Mouse (Mus musculus): Measurements from ENCODE around the gene Zfp108. TPM values are rescaled to one million over a fixed set of nuclear protein-coding genes. Genes with fewer than 3 reads are reported as not detected.
A peak's percentile ranks its signal among the peaks of the same experiment; 100 is the strongest.

Zfp108 gene
- polyA plus RNA-seq (2014; fragmentation: Nextera tagmentation; extraction: Ambion mirVana), result 6.2 and 6.6 TPM in 2 replicates

DNA sequence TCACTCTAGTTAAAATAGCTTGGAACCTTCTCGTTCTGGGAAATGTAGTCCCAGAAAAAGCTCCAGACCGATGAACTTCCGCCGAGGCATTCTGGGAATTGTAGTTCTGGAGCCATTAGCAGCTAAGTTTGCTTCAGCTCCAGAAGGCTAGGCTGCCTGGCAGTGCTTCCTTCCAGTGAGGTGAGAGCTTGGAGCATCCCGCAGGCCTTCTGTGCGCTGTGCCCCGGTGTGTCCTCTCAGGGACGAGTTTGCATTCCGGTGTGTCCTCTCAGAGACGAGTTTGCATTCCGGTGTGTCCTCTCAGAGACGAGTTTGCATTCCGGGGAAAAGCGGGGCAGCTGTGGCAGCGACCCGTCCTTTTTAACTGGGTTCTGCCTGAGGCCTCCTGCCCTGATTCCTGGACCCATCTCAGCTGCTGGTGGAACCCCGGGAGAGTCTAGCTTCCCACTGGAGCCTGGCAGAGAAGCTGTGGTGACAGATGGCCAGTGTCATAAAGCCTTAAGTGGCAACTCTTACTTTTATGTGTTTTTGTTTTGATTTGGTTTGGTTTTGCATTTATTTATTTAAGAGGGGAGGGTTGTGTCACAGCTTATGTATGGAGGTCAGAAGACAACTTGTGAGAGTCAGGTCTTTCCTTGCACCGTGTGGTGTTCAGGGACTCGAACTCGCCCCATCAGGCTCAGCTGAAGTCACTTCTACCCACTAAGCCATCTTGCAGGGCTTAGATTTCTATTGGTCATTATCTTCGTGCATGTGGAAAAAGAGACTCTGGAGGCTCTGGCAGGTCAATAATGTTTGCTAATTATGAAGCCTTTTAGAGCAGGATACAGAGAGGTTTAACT, at the start of gene Zfp108:
TSS of gene Zfp108 (plus strand) at position 162 of the 842 bp plus-strand sequence.
- peak; percentile 91 for ATAC-seq (ENCODE audit: low FRiP score, low TSS enrichment)
- peak within 1 kb of the TSS; percentile 57 for H3K9ac ChIP-seq (replicated peaks; ENCODE audit: low read length)
- H3K4me2 ChIP-seq (ENCODE audit: low read length), result peak within 1 kb of the TSS; percentile 71
- DNase-seq, result peak; percentile 95
- peaks cover under 1% of the 10 kb centered on the region; the same call in 1 of the 2 replicates for H3K36me3 ChIP-seq (ENCODE audit: control insufficient read depth, insufficient read depth, low read length)
- H3K4me1 ChIP-seq (ENCODE audit: control insufficient read depth, insufficient read depth, low read length), result peaks cover 8% of the 10 kb centered on the region
- H3K9me3 ChIP-seq (ENCODE audit: control insufficient read depth, low read length), result no peaks in the 10 kb centered on the region
- H3K4me3 ChIP-seq (replicated peaks; ENCODE audit: low read depth, low read length), result peak within 1 kb of the TSS; percentile 46
- 17% methylated on average over 21 of the region's 21 CpGs for WGBS
- no peaks in the 10 kb centered on the region for H3K27me3 ChIP-seq (ENCODE audit: control insufficient read depth, insufficient read depth, low read length)
- H3K27ac ChIP-seq (replicated peaks; ENCODE audit: low read depth, low read length), result no peak within 1 kb of the TSS; the same call in 1 of the 2 replicates

DNA sequence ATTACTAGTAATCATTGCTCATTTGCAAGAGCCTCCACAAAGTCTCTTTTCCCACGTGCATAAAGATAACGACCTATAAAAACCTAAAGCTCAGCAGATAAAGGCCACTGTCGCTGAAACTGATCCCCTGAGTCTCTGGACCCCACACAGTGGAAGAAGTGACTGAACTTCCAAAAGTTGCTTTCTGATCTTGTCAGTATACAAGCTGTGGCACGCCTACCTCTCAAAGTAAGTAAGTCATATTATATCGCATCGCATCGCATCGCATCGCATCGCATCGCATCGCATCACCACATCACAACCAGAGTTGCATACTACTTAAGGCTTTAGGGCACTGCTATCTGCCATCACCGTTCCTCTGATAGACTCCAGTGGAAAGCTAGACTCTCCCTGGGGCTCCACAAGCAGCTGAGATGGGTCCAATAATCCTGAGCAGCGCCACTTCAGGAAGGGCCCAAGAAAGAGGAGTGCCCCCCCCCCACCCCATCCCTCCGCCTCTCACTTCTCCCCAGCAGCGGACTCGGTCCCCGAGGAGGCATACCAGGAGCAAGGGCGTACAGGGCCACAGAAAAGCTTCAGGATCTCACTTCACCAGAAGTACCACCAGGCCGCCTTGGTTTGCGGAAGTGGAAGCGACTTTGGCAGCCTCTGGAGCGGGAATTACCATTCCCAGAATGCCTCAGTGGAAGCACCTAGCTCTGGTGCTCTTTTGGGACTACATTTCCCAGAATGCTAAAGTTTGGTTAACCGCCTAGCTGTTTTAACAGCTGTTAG, 46.9 kb upstream of the Zfp108 start:
- DNase-seq (peak; percentile 92), ATAC-seq (ENCODE audit: low FRiP score, low TSS enrichment) (peak; percentile 88)
- no peaks in the 10 kb centered on the region for H3K27me3 ChIP-seq (ENCODE audit: control insufficient read depth, insufficient read depth, low read length)
- peak overlapping the region; percentile 70 for H3K9ac ChIP-seq (replicated peaks; ENCODE audit: low read length)
- peak overlapping the region; percentile 53 for H3K4me3 ChIP-seq (replicated peaks; ENCODE audit: low read depth, low read length)
- no peaks in the 10 kb centered on the region for H3K9me3 ChIP-seq (ENCODE audit: control insufficient read depth, low read length)
- 15% methylated on average over 24 of the region's 24 CpGs for WGBS
- H3K4me2 ChIP-seq (ENCODE audit: low read length), result peak overlapping the region; percentile 71
- peak overlapping the region; percentile 58; the same call in 1 of the 2 replicates for H3K27ac ChIP-seq (replicated peaks; ENCODE audit: low read depth, low read length)
- peaks cover 5% of the 10 kb centered on the region; the same call in 1 of the 2 replicates for H3K4me1 ChIP-seq (ENCODE audit: control insufficient read depth, insufficient read depth, low read length)
- peaks cover 17% of the 10 kb centered on the region for H3K36me3 ChIP-seq (ENCODE audit: control insufficient read depth, insufficient read depth, low read length)

DNA sequence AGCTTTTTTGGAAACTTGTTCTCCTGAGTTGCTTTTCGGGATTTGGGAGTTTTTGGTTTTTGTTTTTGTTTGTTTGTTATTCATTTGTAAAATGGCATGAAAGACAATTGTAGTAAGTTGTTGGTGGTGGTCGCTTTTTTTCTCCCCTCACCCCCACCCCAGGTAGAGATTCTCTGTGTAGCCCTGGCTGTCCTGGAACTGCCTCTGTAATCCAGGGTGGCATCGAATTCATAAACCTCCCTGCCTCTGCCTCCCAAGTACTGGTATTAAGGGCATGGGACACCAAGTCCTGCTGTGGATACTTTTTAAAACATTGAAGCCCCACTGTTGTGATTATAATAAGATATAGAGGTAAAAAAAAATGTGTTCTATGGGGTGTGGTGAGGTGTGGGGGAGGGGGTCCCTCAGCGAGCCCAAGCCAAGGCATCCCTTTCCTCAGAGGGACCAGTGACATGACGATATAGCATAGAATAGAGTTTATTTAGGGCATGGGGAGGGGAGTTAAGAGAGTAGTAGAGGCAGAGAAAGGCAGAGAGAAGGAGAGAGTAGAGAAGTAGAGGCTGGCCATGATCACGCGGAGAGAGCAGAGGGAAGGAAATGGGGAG, 46.2 kb upstream of the Zfp108 start:
- Histone ChIP-seq H3K9ac (replicated peaks; ENCODE audit: low read length) (no peak overlapping the region), H3K4me2 (ENCODE audit: low read length) (peak overlapping the region; percentile 71), H3K4me1 (ENCODE audit: control insufficient read depth, insufficient read depth, low read length) (peaks cover 5% of the 10 kb centered on the region; the same call in 1 of the 2 replicates), H3K9me3 (ENCODE audit: control insufficient read depth, low read length) (no peaks in the 10 kb centered on the region), H3K27ac (replicated peaks; ENCODE audit: low read depth, low read length) (no peak overlapping the region), H3K27me3 (ENCODE audit: control insufficient read depth, insufficient read depth, low read length) (no peaks in the 10 kb centered on the region), H3K4me3 (replicated peaks; ENCODE audit: low read depth, low read length) (peak overlapping the region; percentile 53), H3K36me3 (ENCODE audit: control insufficient read depth, insufficient read depth, low read length) (peaks cover 13% of the 10 kb centered on the region; the same call in 1 of the 2 replicates)
- no peak for DNase-seq
- ATAC-seq (ENCODE audit: low FRiP score, low TSS enrichment), result peak; percentile 62; the same call in 1 of the 2 replicates
- WGBS, result 60% methylated on average over 7 of the region's 7 CpGs

DNA sequence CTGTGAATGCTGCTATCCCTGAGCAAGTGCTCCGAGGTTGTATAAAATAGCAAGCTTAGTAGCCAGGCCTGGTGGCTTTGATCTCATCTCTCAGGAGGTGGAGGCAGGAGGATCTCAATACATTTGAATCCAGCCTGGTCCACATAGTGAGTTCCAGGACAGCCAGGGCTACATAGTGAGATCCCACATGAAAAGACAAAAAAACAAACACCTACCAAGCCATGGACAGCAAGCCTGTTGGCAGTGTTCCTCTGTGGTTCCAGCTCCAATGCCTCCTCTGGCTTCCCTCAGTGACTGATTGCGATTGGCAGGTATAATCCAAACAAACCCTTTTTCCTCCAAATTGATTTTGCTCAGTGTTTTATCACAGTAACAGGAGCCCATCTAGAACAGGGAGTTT, 44.3 kb upstream of the Zfp108 start:
- Histone ChIP-seq H3K4me2 (ENCODE audit: low read length) (no peak overlapping the region), H3K9me3 (ENCODE audit: control insufficient read depth, low read length) (no peaks in the 10 kb centered on the region), H3K4me3 (replicated peaks; ENCODE audit: low read depth, low read length) (no peak overlapping the region), H3K9ac (replicated peaks; ENCODE audit: low read length) (no peak overlapping the region), H3K27ac (replicated peaks; ENCODE audit: low read depth, low read length) (no peak overlapping the region), H3K27me3 (ENCODE audit: control insufficient read depth, insufficient read depth, low read length) (no peaks in the 10 kb centered on the region), H3K4me1 (ENCODE audit: control insufficient read depth, insufficient read depth, low read length) (peaks cover 5% of the 10 kb centered on the region; the same call in 1 of the 2 replicates), H3K36me3 (ENCODE audit: control insufficient read depth, insufficient read depth, low read length) (0 out of 2 replicates have a peak, but pooled peaks cover 7% of the 10 kb centered on the region)
- 78% methylated on average over 2 of the region's 2 CpGs for WGBS
- ATAC-seq (ENCODE audit: low FRiP score, low TSS enrichment) (no peak), DNase-seq (no peak)

DNA sequence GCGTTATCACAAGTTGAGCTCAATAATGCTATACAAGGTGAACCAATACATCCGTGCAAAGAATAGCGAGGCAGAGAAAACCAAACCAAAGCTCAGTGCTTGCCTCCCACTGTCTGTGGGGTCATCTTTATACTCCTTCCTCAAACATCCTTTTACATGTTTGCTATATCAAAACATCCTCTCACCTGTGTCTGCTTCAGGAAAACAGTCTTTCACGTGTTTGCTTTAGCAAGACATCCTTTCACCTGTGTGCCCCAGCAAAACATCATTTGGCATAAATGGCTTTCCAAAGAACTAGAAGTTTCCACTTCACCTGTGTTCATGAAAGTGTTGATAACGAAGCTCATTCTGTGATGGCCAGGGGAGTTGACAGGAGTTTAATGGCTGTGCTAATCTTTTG, 43.3 kb upstream of the Zfp108 start, which contains the start of gene Zfp111:
TSS of gene Zfp111 (minus strand) at position 101 of the 400 bp plus-strand sequence.
- H3K4me3 ChIP-seq (replicated peaks; ENCODE audit: low read depth, low read length), result no peak within 1 kb of the TSS
- no peak for DNase-seq
- ATAC-seq (ENCODE audit: low FRiP score, low TSS enrichment), result no peak
- H3K4me2 ChIP-seq (ENCODE audit: low read length), result no peak within 1 kb of the TSS
- WGBS, result 81% methylated on average over 5 of the region's 5 CpGs
- no peaks in the 10 kb centered on the region for H3K27me3 ChIP-seq (ENCODE audit: control insufficient read depth, insufficient read depth, low read length)
- no peak within 1 kb of the TSS for H3K27ac ChIP-seq (replicated peaks; ENCODE audit: low read depth, low read length)
- no peaks in the 10 kb centered on the region for H3K9me3 ChIP-seq (ENCODE audit: control insufficient read depth, low read length)
- H3K36me3 ChIP-seq (ENCODE audit: control insufficient read depth, insufficient read depth, low read length), result no peaks in the 10 kb centered on the region
- H3K4me1 ChIP-seq (ENCODE audit: control insufficient read depth, insufficient read depth, low read length), result peaks cover 5% of the 10 kb centered on the region; the same call in 1 of the 2 replicates
- H3K9ac ChIP-seq (replicated peaks; ENCODE audit: low read length), result no peak within 1 kb of the TSS

DNA sequence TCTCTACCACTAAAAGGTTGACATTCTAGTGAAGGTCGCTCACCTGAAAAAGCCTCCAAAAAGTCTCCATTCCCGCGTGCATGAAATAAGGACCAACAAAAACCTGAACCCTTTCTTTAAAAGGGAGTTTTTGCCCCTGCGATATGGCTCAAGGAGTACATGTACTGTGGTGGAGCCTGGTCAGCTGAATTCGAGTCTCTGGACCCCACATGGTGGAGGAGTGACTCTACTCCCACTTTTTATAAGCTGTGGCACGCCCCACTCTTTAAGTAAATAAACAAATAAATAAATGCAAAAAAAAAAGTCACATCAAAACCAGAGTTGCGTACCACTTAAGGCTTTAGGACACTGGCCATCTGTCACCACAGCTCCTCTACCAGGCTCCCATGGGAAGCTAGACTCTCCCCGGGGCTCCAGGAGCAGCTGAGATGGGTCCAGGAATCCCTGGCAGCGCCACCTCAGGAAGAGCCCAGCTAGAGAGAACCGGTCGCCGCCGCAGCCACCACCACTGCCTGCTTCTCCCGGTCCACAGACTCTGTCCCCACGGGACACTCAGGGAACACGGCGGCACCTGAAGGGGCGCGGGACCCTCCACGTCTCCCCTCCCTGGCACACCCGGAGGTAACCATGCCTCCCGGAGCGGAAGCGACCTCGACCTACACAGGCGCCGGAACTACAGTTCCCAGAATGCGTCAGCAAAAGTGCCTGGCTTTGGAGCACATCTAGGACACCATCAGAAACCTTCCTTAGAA, 17.4 kb upstream of the Zfp108 start, which contains the start of gene Zfp109:
TSS of gene Zfp109 (minus strand) at position 521 of the 752 bp plus-strand sequence.
- no peaks in the 10 kb centered on the region for H3K27me3 ChIP-seq (ENCODE audit: control insufficient read depth, insufficient read depth, low read length)
- 0 out of 2 replicates have a peak, but pooled peaks cover 3% of the 10 kb centered on the region for H3K4me1 ChIP-seq (ENCODE audit: control insufficient read depth, insufficient read depth, low read length)
- ATAC-seq (ENCODE audit: low FRiP score, low TSS enrichment) (peak; percentile 87), DNase-seq (peak; percentile 89)
- H3K27ac ChIP-seq (replicated peaks; ENCODE audit: low read depth, low read length), result no peak within 1 kb of the TSS
- peaks cover 7% of the 10 kb centered on the region; the same call in 1 of the 2 replicates for H3K36me3 ChIP-seq (ENCODE audit: control insufficient read depth, insufficient read depth, low read length)
- peak within 1 kb of the TSS; percentile 60 for H3K9ac ChIP-seq (replicated peaks; ENCODE audit: low read length)
- 7% methylated on average over 28 of the region's 28 CpGs for WGBS
- no peaks in the 10 kb centered on the region for H3K9me3 ChIP-seq (ENCODE audit: control insufficient read depth, low read length)
- peak within 1 kb of the TSS; percentile 56 for H3K4me2 ChIP-seq (ENCODE audit: low read length)
- H3K4me3 ChIP-seq (replicated peaks; ENCODE audit: low read depth, low read length), result peak within 1 kb of the TSS; percentile 58

DNA sequence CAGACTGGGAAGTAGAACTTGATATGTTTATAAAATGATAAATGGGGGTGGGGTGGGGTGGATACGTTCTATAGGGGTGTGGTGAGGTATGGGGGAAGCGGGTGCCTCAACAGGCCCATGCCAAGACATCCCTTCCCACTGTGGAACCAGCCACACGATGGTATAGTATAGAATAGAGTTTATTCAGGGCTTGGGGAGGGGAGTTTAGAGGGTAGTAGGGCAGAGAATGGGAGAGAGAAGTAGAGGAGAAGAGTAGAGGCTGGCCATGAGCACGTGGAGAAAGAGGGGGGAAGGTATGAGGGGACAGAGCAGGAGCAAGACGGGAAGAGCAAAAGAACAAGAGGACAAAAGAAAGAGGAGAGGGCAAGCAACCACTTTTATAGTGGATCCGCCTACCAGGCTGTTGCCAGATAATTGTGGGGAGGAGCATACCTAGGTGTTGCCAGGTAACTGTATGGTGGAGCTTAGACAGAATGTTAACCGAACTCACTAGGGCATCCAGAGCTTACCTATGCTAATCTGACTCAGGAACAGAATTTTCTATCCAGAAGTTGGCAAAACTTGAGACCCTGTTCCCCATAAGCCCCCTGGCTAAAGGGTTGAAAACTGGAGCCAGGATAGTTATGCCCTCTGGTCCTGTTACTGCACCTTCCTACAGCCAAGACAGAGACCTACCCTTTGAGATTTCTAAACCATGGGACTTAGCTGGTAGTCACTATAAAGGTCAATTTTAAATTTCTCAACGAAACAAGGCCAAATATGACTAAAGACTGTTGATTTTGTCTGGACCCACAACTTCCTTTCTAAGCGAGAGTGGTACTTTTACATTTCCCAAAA, 597 bp upstream of the Zfp108 start:
- WGBS, result 61% methylated on average over 9 of the region's 9 CpGs
- Histone ChIP-seq H3K9ac (replicated peaks; ENCODE audit: low read length) (no peak overlapping the region; the same call in 1 of the 2 replicates), H3K27ac (replicated peaks; ENCODE audit: low read depth, low read length) (no peak overlapping the region), H3K4me1 (ENCODE audit: control insufficient read depth, insufficient read depth, low read length) (peaks cover 8% of the 10 kb centered on the region), H3K27me3 (ENCODE audit: control insufficient read depth, insufficient read depth, low read length) (no peaks in the 10 kb centered on the region), H3K9me3 (ENCODE audit: control insufficient read depth, low read length) (no peaks in the 10 kb centered on the region), H3K4me3 (replicated peaks; ENCODE audit: low read depth, low read length) (peak overlapping the region; percentile 46), H3K4me2 (ENCODE audit: low read length) (peak overlapping the region; percentile 71), H3K36me3 (ENCODE audit: control insufficient read depth, insufficient read depth, low read length) (no peaks in the 10 kb centered on the region)
- ATAC-seq (ENCODE audit: low FRiP score, low TSS enrichment), result peak; percentile 59; the same call in 1 of the 2 replicates
- DNase-seq, result no peak
